Mouse (Mus musculus) kidney, postnatal 10 days (tissue): ENCODE results near the gene Ice1.

Source experiments
- DNase-seq: peaks from one replicate; pipeline ENCODE4 v3.0.0; 2021; ENCODE audit warnings: mixed read lengths

The Ice1 gene

DNA sequence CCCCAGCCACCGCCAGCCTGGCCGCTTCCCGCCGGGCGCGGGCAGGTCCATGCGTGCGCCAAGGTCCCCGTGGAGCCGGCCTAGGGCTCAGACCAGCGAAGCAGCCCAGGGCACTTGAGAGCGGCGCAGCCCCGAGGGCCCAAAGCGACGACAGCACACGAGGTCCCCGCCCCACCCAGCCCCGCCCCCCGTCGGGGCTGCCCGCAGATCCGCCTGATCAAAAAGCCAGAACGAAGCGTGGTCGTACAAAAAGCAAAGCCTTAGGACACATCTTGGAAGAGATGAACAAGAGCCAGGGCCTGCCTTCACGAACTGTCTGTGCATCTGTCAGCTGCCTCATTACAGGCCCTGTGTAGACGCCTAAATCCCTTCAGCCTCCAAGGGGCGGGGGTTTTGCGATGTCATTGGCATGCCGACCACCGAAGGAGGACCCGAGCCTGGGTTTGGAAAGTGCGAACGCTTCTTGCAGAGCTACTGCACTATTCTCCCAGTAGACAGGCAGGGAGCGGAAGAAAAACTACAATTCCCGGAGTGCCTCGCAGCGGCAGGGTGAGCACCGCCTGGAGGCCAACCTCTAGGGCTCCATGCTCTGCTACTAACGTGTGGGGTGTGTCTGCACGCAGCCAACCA is 343 bp upstream of the Ice1 start:
- DNase-seq, result peak; percentile 96

DNA sequence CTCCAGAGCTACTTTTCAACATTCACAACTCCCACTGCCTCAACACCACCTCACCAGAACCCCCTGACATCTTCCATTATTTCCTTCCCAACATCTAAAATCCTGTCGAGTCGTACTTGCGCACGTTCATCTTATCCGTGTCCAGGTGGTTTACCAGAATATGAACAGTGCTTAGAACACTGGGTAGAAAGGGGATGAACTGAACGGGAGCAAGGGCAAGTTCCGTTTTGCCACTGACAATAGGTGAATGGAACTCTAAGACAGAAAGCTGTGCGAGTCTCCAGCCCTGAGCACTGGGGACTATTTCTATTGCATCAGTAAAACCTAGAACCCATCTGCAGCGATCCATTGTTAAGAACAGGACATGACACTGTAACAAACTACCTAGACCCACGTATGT is 728 bp downstream of the Ice1 start:
- DNase-seq, result no peak

DNA sequence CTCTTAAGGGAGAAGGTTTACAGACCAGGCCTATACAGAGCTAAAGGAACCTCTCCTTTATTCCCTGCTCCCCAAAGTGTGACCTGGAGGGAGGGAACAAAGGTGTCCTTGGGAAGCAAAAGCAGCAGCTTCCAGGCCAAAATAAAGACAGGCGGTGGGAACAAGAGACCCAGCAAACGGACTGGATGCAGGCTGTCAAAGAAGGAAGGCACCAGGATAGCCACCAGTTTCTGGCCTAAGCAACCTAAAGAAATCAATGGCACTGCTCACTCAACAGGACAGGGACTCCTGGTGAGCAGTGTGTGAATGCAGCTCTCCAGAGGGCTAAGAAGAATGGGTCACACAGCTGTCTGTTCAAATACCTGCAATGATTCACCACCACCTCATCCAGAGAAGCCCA is 1.8 kb downstream of the Ice1 start:
- no peak for DNase-seq

DNA sequence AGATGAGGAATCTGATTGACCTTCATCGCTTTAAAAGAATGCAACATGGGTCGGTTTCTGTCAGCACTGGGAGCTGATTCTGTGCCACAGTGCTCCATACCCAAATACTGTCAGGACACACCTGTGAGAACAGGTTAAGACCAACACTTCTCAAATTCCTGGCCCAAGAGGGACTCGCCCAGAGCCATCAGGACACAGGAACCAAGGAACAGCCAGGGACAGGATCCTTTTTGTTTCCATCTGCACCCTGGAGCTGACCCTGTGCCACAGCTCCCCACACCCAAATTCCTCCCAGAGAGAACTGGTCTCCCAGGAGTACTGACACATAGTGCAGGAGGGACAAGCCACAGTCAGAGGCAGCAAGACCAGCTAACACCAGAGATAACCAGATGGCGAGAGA is 11.0 kb downstream of the Ice1 start:
- no peak for DNase-seq

DNA sequence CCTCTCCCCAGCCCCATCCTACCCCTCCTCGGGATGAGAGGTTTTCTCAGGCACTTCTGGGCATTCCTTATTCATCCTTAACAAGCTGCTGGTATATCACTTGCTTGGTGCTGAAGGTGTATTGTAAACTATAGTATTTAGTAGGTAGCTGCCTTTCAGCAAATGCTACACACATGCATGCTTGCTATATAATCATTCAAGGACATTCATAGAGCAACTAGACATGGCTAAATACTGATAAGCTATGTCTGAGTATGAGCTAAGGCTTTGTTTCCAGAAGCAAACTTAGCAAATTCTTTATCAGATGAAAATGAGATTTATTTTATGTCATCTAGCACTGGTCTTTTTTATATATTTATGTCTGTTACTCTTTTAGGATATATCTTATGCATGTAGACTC is 11.8 kb downstream of the Ice1 start:
- DNase-seq, result no peak

DNA sequence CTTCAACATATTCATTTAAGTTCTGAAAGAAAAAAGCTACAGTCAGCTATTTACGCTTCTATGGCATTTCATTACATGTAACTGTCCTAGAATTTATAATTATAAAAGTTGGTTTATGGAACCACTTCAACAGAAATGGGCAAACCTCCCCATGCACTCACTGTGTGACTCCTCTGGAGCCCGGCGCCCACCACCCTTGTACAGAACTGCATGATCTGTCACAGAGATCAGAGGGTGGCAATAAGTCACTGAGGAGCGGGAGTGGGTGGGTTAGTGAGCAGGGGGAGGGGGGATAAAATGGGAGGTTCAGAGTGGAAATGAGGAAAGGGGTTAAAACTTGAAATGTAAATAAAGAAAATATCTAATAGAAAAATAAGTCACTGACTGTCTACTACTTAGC is 13.0 kb downstream of the Ice1 start:
- no peak for DNase-seq

DNA sequence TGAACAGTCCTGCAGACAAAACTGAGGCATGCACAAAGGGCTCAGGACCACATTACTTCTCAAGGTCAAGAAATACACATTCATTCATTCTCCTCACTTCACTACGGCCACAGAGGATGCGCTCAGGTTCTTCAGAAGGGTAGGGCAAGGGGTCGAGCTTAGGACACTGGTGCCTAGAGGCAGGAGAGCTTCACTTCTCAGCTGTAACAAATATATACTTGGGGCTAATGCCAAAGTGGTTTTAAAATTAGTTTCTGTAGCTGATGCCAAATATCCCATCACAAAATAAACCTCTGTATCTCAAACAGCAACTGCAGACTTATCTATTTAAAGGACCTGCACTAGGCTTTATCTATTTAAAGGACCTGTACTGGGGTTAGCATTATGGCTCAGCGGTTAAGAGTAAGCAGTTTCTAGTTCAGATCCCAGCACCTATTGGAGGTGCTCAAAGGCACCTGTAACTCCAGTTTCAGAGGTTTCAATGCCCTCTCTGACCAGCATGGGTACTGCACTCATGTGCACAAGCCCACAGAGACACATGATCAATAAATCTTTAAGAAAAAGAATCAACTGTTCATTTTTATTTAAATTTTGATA is 14.9 kb downstream of the Ice1 start:
- no peak for DNase-seq

DNA sequence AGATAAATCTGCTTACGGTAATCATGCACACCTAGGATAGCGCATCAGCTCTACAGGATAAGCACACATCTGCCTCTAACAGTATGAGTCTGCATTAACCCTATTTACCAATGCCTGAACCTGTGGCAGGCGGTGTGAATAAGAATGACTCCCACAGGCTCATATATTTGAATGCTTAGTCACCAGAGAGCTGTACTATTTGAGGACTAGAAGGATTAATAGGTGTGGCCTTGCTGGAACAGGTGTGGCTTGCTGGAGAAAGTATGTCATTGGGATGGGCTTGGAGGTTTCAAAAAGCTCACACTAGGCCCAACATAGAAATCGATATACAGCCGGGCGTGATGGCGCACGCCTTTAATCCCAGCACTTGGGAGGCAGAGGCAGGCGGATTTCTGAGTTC is 15.9 kb downstream of the Ice1 start:
- DNase-seq, result no peak

DNA sequence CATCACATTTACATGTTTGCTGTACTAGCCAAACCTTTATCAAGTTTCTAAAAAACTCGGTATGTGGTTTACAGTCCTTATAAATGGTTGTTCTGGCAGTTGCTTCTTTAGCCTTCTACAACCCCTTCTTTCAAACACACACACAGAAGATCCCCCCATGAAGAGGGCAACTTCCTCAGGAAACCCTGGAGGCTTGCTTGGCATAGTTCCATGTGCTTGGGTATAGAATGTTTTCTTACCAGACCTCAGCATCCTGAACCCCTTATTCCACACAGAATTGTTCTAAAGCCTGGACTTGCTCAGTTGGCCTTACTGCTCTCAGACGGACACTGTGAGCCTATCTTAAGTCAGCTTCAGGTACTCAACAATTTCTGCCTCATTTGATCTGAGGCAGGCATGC is 24.6 kb downstream of the Ice1 start:
- DNase-seq, result no peak

DNA sequence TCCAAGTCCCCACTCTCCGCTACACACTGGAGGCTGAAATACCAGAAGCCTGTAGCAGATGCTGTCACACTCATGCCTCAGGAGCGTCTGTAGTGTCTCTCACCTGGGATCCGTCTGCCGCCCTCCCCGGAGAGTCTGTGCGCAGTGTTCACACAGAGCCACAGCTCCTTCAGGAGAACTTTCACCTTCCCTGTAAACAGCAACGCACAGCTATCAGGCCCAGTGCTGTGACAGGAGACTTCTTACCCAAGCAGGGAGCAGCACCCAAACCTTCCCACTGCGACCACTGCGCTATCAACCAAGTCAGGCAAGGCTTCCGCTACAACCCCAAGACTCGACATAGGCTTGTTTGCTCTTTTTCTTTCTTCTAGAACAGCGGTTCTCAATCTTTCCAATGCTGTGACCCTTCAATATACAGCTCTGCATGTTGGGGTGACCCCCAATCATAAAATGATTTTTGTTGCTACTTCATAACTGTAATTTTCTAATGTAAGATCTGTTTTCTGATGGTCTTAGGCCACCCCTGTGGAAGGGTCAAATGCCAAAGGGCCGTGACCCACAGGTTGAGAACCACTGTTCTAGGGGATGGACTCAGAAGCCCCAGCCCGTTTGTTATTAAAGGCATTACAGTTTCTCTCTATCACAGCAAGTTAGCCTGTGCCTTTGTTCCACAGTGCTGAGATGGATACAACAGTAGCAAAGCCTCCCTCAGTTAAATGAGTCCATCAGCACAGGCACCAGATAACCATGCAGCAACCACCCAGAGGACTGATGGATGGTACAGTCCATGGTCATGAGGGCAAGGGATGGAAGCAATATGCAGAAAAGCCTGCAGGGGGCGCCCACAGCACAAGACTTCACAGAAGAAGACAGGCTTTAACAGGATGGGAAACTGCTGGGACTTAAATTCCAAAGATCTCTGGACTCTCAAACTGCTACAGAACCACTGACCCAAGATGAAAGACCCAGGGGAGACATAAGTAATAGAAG is 26.7 kb downstream of the Ice1 start:
- DNase-seq, result peak; percentile 83

DNA sequence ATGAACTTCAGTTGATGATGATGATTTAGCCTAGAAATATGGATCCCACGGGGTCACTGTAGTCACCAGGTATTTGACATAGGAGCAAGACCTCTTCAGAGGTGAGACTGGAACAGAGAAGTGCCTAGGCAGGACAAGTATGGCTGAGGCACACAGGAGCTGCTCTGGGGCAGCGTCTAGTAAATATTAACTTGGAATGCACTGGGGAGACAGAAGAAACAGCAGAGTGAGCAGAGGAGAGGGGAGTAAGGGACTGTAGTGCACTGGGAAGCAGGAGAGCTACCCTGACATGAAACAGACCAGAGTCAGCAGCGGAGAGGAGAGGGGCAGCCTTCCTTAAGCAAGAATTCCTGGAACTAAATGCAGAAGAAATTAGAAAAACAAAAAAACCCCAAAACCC is 27.8 kb downstream of the Ice1 start:
- no peak for DNase-seq

DNA sequence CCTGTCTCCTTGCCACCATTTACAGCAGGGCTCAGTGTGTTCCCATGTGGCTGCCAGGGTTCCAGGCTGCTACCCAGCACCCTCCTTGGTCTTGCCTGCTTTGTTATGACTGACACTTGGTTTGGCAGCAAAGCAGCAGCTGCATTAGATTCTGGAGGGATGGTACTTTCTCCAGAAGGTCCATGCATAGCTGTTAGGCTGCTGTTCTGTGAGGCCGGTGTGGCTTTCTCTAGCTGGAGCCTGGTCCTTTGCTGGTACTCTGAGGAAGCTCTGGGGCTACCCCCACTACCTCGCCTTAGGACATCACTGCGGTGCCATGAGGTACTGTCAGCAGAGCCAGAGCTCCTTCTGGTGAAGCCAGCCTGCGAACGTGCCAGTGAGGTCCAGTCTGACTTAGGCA is 32.1 kb downstream of the Ice1 start:
- no peak for DNase-seq

DNA sequence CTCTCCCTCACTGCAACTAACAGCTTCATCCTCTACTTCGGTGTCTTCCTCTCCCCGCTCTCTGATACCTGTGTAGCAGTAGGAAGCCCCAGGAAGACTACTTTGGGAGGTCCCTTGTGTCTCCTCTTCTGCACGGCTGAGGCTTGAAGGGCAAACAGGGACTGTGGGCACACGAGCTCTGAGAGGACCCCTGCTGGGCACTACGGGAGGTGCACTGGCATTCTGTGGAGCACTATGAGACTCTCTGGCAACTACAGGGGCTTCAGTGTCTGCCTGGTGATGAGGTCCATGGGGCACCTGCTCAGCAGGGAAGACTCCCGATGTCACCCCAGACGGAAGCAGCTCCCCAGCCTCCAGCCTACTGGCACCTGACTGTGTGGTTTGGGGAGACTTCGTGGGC is 32.7 kb downstream of the Ice1 start:
- DNase-seq, result peak; percentile 25

DNA sequence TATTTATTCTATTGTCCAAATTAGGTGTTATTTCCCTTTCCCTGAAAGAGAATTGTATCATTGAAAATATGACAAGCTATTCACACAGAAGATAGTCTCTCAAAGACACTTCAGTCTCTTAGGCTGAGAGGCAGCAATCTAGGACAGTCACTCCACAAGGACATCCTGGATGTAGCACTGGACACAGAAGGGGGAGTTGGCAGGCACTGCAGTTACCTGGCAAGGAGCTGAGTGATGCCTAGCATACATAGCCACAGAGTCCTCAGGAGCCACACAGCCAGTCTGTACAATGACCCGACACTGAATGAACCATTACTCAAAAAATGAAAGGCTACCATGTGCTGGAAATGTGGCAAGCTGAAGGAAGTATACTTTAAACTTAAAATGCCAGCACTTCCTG is 35.9 kb downstream of the Ice1 start:
- DNase-seq, result no peak

DNA sequence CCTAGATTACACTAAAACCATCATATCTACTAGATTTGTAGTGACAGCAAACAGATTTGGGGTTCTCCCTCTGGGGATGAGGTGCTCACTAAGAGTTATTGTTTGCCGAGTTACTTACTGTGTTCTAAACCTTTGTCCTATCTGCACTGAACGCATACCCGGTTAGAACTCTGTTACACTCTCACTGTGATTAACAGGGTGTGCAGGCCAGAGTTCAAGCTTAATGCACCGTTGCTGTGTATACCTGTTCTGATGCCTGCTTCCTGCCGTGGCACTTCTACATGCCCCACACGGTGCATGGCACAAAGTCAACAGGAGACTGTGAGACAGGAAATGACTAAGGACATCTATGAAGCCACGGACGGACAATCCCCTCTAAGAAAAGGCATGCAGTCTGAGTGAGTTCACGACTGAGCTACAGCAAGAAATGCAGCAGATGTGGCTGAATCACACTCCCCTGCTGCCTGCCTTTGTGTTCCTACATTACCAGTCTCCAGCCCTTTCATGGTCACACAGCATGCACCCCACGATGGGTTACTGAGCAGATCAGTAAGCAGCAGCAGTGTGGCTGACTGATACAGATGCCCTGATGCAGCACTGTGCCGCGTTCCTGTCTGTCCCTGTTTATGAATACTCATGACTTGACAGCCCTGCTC is 37.3 kb downstream of the Ice1 start:
- peak; percentile 27 for DNase-seq

DNA sequence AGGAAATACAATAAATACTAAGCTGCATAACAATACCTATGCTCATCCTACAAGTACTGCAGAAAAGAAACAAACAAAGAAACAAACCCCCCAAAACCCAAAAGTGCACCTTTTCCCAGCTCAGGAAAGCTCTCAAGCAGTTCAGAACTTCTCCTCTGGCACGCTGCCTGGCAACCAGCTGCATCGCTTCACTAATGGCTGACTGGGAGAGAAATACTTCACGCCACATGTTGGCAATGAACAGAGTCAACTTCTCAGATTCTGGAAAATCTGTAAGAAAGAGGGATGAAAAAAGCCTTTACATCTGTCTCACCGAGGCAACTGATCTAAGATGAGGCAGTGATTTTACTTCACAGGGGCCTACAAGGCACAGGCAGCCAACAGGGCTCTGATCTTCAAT is 38.5 kb downstream of the Ice1 start:
- DNase-seq, result peak; percentile 67

DNA sequence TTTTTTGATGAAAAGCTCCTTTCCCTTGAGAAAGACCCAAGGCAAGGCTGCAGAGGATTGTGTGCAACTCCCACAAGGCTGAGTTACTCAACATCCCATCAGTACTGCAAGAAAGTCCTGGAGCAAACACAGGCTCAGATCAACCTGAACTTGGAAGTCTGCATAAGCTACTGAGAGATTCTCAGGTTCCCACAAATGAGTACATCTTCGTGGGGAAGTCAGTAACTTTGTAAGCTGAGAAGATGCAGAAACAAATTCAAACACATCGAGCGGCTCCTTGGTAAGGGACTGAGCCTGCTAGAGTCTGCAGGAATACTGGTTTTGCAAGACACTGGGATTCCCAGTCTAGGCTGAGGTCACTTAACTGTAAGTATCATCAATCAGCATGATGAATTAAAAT is 40.5 kb downstream of the Ice1 start:
- DNase-seq, result no peak

DNA sequence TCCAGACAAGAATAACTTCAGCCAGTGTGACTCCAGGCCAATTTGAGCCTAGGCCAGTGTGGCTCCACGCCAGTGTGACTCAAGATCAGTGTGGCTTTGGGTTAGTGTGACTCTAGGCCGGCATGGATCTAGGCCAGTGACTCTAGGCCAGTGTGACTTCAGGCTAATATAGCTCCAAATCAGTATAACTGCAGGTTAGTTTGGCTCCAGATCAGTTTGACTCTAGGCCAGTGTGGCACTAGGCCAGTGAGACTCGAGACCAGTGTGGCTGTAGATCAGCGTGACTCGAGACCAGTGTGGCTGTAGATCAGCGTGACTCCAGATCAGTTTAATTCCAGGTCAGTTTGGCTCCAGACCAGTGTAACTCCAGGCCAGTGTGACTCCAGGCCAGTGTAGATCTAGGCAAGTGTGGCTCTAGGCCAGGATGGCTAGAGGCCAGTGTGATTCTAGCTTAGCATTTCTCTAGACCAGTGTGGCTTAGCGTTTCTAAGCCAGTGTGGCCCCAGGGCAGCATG is 47.1 kb downstream of the Ice1 start:
- peak; percentile 57 for DNase-seq

DNA sequence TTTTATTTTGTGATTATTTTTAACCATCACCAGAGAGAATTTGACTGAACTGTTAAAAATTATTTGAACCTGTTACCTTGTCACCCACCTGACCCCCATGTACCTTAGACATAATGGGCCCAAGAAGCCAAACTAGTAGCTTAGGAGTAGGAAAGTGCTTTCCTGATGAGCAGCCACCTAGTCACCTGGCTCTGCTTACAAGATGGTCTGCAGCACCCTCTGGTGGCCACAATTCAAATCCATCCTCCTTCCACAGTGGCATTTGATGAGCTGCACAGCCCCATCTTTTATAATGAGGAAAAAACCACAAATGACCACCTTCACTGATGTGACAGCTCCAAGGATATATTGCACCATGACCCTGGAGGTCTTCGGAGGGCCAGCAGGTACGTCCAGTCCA is 50.5 kb downstream of the Ice1 start:
- DNase-seq, result peak; percentile 76

DNA sequence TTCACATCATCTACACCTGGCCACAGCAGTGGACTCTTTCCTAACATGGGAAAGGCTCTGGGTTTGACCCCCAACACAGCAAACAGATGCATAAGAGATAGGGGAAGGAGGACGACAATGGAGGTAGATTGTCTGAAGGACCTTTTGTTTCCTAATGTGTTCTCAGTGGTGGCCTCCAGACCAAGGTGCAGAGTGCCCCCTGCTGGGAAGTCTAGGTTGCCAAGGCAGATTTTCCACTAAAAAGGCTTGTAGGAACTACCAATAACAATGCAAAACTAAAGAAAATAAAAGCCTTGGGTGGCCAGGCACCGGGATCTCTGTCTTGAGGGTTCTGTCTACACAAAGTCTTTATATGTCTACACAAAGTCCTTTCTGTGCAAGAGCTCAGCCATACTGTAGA is 54.9 kb downstream of the Ice1 start:
- peak; percentile 69 for DNase-seq

DNA sequence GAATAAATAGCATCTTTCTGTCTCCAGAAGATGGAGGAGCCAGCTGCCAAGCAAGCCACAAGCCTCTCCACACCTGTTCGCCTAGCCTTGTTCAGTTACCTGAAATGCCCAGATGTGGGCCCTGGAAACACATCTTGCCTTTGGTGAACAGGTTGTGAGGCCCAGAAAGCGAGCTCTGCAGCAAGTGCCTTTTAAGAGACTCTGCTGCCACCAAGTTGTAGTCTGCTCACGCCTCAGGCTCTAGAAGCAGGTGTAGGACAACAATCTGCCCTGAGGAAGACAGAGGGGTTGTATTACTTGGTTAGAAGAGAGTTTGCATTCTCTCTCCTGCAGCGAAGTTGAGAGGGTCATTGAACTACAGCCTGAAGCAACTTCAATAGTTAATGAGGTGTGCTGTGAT is 55.9 kb downstream of the Ice1 start:
- DNase-seq, result no peak

DNA sequence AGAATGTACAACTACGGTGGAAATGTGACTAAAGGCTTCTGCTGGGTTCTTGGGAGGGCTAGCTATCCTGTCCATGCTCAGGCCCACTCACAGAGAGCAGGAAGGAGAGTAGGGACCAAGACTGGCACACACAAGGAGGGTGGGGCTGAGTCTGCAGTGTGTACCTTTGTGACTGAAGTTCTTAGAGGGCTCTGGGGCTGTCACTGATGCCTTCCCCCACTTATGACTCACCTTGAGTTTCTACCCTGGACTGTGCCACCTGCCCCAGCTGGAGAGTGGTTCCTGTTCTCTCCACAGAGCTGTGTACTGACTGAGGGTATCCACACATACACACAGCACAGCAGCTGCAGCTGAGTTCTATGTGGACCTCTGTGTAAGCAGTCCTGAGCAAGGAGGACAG is 63.2 kb downstream of the Ice1 start:
- DNase-seq, result no peak

DNA sequence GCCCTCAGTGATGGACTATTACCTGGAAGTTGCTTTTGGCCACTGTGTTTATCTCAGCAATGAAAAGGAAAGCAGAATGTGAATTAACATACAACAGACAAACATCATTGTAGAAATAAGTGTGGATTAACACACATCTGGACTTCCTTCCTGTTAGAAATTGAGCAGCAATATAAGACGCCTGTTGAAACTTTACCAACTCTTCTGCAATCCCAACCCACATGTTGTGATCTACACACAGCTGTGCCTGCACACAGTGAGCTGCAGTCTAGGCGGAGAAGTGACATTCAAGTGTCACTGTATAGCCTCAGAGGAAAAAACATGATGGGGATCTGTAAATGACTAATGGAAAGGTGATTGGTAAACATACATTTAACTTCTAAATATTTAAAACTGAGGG is 69.5 kb downstream of the Ice1 start:
- DNase-seq, result no peak
